Mouse (Mus musculus): ENCODE results near the gene Kars.
A peak's percentile ranks its signal among the peaks of the same experiment; 100 is the strongest.

GRCm38 (mm10) chr8:111992013-111992702 is 19.0 kb downstream of the Kars start, which contains the start of gene Adat1:
- no peak for TF ChIP-seq CTCF (conservative IDR thresholded peaks at IDR 0.05; ENCODE audit: insufficient read depth, insufficient read length, low read depth, low read length)
- TF ChIP-seq POLR2A (IDR thresholded peaks at IDR 0.05; ENCODE audit: low read depth, low read length) = peak; percentile 23

Measured in kidney, adult 2 months (tissue).